Mouse (Mus musculus): ENCODE data around the gene Exosc5.

Exosc5 gene

DNA sequence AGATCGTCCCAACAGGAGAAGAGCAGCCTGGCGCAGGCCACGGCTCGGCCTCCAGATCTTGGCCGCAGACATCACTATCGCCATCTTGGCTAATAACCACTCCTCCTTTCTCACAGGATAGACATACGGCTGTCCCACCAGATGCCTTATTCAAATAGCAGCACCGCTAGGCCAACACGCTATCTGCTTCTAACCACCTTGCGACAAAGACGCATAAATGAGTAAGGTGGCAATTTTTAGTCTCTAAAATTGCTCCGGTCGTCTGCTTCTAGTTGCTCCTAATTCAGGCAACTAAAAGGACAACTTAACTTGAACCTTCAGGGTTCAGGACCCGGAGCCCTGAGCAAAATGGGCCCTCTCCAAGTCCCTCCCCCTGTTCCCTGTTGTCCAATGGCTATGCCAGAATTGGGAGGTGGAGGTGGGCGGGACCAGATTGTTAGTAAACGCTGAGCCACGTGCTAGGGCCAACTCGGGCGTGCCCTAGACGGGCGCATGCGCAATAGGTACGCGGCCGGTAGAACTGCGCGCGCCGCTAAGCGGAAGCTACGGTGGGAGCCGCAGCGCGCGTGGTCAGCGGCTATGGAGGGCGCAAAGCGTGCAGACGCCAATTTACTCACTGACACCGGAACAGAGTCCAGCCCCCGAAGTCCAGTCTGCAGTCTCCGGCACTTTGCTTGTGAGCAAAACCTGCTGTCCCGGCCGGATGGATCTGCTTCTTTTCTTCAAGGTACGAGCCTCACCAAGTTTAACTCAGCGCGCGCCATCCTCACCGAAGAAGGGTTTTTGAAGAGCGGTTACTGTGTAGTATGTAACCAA lies at the start of gene Exosc5, which contains the start of gene Bckdha:
Gene Exosc5 (plus strand): TSS at position 508 of the 816 bp plus-strand sequence.
Gene Bckdha (minus strand): TSS at position 325 of the 816 bp plus-strand sequence.
- DNase-seq = peak; percentile 99 to 100

DNA sequence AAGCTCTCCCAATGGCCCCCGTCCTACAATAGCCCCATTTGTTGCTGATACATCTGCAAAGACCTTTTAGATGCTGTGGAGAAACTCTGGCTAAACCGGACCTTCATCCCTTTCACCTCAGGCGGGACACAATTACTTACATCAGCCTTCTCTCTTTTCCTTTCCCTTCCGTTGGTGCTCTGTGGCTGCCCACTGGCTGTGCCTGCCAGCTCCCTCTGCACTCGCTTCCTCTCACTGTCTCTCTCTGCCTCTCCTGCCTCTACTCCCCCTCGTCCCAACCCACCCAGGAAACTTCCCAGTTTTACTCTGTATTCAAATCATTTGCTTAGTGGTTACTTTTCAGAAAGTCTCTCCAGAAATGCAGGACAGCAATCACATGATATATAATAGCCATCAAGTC lies 48.9 kb upstream of the Exosc5 start:
- DNase-seq = no peak

- no peak for DNase-seq
Observed at GRCm38 (mm10) chr7:25611501-25611900, 47.5 kb upstream of the Exosc5 start.

GRCm38 (mm10) chr7:25614086-25614485 lies 44.9 kb upstream of the Exosc5 start:
- DNase-seq = no peak

GRCm38 (mm10) chr7:25614831-25615705 lies 43.9 kb upstream of the Exosc5 start:
- no peak for DNase-seq

DNA sequence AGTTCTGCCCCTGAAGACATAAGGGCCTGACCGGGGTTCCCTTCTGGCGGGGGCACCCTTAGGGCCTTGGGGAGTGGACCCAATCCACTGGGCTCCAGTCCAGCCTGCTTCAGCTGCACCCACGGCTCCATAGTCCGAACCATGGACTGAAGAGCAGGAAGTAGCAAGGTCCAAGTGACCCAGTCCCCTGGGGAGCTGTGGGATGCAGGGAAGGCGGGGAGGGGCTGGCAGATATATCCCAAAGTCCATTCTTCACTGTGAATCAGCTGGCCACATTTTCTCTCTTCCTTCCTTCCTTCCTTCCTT lies 43.3 kb upstream of the Exosc5 start, which contains the start of gene Erich4:
Gene Erich4 (minus strand): TSS at position 187 of the 306 bp plus-strand sequence.
- DNase-seq = no peak

- no peak for DNase-seq
Observed at GRCm38 (mm10) chr7:25617376-25618160, 41.4 kb upstream of the Exosc5 start.

GRCm38 (mm10) chr7:25618865-25619721 lies 39.9 kb upstream of the Exosc5 start, which contains the start of gene Dmac2:
Dmac2 (plus strand) TSS chr7:25619414.
- DNase-seq = peak; percentile 94 to 95

DNA sequence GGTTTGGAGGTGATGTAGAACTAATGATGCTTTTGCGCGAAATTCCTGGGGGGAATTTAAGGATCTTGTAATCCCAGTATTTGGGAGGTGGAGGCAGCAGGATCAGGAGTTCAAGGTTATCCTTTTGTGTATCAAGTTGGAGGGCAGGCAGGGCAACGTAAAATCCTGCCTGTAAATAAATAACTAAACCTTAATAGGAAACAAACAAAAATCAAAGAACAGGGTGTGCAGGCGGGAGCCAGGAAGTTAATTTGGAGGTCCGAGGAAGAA lies 39.3 kb upstream of the Exosc5 start:
- DNase-seq = no peak

DNA sequence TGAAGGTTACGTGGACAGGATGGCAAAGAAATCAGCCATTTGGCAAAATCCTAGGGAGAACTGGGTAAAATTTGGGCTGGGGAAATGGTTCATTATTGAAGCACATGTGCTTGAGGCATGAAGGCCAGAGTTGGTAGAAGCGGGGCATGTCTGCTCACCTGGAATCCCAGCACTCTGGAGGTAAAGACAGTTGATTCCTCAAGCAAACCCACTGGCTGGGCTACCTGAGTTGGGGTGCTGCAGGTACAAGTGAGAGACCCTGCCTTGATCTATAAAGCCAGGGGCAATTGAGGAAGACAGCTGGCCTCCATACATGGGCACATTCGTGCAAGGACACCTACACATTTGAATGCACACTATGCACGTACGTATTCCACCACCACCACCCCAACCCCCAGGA lies 38.9 kb upstream of the Exosc5 start:
- DNase-seq = no peak

DNA sequence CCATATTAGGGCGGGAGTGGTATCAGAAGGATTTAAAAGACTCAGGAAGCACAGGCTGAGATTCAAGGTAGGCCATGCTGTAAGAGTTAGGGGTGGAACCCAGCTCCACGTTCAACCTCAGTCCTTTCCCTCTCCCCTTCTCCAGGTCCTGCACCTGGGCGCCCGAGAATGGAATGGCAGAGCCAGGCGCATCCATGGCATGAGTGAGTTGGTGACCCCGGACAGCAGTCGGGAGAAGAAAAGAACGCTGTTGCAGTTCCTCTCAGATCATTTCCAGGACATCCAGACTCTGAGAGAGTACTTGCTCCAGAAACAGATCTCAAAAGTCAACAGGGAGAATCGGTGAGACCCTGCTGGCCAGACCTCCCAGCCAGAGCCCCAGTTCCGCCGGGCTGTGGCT lies 38.2 kb upstream of the Exosc5 start:
- DNase-seq = no peak

DNA sequence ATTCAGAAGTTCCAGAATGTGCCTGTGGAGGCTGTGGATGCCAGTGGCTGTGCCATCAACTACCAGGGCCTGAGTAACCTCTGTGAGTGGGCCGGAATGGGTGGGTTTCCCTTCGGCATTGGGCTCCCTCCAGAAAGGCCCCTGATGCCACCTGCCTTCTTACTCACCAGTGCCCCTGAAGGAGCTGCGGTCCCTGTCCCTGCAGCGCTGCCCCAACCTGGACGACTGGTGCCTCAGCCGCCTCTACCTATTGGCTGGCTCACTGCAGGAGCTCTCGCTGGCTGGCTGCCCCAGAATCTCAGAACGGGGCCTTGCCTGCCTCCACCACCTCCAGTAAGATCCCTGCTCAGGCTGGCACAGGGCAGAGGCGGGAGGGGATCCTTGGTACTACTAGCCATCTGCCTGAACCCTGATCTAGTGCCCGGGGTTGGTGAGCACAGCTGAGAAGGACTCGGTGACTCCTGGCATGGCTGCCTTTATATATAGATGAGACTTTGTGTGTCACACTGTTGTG lies 35.0 kb upstream of the Exosc5 start:
- peak in 1 of 2 experiments; percentile 70 for DNase-seq

GRCm38 (mm10) chr7:25624851-25625250 lies 34.1 kb upstream of the Exosc5 start:
- DNase-seq = no peak

GRCm38 (mm10) chr7:25625594-25626250 lies 33.2 kb upstream of the Exosc5 start:
- peak; percentile 54 to 59 for DNase-seq

DNA sequence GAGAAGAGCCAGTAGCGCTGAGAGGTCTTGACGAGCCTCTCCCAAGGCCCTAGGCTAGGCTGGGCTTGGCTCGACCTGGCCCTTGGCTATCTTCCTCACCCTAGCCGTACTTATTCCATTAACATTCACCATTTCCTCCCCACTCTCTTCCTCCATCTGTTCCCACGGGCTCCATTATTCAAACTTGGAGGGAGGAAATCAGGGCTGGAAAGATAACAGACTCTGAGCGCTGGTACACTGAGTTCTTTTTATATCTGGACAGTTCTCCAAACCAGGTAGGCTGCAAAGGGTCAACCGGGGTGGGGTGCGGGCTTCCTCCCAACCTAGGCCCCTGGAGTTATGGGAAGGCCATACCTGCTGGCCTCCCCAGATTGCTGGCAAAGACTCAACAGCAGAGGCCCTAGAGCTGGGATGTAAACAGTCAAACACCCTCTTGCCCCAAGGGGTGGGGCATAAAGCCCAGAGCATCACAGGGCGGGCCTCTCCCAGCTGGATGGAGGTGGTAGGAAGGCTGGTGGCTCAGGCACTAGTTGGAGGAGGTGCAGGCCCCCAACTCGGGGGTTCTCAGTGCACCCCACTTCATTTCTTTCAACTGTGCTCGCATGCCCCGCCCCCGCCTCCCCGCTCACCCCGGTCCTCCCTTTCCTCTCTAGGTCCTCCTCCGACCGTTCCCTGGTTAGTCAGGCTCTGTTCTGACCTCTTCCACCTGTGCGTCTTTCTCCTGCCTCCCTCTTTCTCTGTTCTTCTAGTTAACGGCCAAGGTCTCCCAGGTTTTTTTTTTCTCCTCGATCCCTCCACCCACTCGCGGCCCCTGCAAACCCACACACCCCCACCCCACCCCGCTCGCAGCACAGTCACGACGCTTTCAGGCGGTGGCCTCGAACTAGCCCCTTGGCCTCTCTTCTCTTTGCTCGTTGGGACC lies 32.2 kb upstream of the Exosc5 start, which contains the start of gene B3gnt8:
Gene B3gnt8 (plus strand): TSS at position 146 of the 922 bp plus-strand sequence.
- peak in 1 of 2 experiments; percentile 52 for DNase-seq

- no peak for DNase-seq
Observed at GRCm38 (mm10) chr7:25627431-25628322, 31.3 kb upstream of the Exosc5 start.

GRCm38 (mm10) chr7:25628323-25628620 lies 30.7 kb upstream of the Exosc5 start:
- no peak for DNase-seq

- no peak for DNase-seq
Observed at GRCm38 (mm10) chr7:25632679-25633078, 26.3 kb upstream of the Exosc5 start.

GRCm38 (mm10) chr7:25636373-25636772 lies 22.6 kb upstream of the Exosc5 start:
- no peak for DNase-seq

Measured in cerebellum, postnatal 36 days (tissue).